Mouse (Mus musculus): ENCODE data around the gene Usp30.

The Usp30 gene

GRCm38 (mm10) chr5:114155168-114155933 lies 90.1 kb downstream of the Usp30 start:
- no peak for DNase-seq (ENCODE audit: low spot score)

GRCm38 (mm10) chr5:114157236-114157635 lies 92.0 kb downstream of the Usp30 start:
- no peak for DNase-seq (ENCODE audit: low spot score)

- DNase-seq (ENCODE audit: low spot score): no peak
Observed at GRCm38 (mm10) chr5:114161424-114161823, 96.2 kb downstream of the Usp30 start.

- no peak for DNase-seq (ENCODE audit: low spot score)
Observed at GRCm38 (mm10) chr5:114162106-114162815, 97.0 kb downstream of the Usp30 start.

- DNase-seq (ENCODE audit: low spot score): no peak
Observed at GRCm38 (mm10) chr5:114163117-114163696, 97.9 kb downstream of the Usp30 start.

- DNase-seq (ENCODE audit: low spot score): no peak
Observed at GRCm38 (mm10) chr5:114170345-114170744, 105.1 kb downstream of the Usp30 start.

GRCm38 (mm10) chr5:114172936-114173335 lies 107.7 kb downstream of the Usp30 start:
- DNase-seq (ENCODE audit: low spot score): no peak

- no peak for DNase-seq (ENCODE audit: low spot score)
Observed at GRCm38 (mm10) chr5:114173458-114173857, 108.2 kb downstream of the Usp30 start.

- DNase-seq (ENCODE audit: low spot score): no peak
Observed at GRCm38 (mm10) chr5:114173877-114174581, 108.8 kb downstream of the Usp30 start.
